Mouse (Mus musculus): ENCODE data around the gene Grtp1. TPM values are rescaled to one million over a fixed set of nuclear protein-coding genes. Genes with fewer than 3 reads are reported as not detected.

Gene Grtp1
- 14.5 and 16.5 TPM in 2 replicates for polyA plus RNA-seq (2016; fragmentation: Nextera tagmentation; extraction: Ambion mirVana)

DNA sequence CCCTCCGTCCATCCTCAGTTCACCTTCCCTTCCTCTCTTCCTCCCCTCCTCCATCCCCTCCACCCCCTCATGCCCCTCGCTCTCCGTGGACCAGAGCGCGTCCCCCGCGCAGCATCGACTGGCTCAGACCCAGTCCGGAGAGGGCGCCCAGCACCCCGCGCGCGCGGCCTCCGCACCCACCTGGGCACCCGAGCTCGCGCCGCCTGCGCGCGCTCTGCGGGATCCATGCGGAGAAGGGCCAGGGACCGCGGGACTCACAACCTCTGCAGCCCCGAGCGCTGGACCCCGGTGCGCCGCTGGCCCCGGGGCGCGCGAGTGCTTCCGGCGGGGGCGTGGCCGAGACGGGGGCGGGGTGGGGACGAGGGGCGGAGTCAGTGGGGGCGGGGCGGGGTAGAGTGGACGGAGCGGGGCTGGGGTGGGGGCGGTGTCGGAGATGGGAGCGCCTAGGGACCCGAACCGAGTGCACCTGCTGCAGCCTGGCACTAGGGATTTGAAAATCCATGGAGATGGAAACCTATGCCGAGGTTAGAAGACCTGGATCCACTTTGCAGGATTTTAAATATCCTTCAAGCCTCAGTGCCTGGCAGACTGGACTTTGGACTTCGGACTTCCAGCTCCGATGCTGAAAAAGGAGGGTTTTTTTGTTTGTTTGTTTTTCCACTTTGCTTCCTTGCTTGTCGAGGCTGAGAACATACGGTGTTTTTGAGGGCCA is at the start of gene Grtp1:
TSS of gene Grtp1 (minus strand) at position 320 of the 712 bp plus-strand sequence.
- Histone ChIP-seq H3K9me3 (no peaks in the 10 kb centered on the region), H3K4me1 (replicated peaks) (peaks cover 26% of the 10 kb centered on the region), H3K27ac (peak within 1 kb of the TSS; percentile 84), H3K4me3 (peak within 1 kb of the TSS; percentile 93), H3K27me3 (ENCODE audit: insufficient read depth, poor library complexity, severe bottlenecking) (peaks cover 58% of the 10 kb centered on the region), H3K36me3 (no peaks in the 10 kb centered on the region)
- peak; percentile 66 for DNase-seq (ENCODE audit: low spot score)
- WGBS: under 1% methylated on average over 57 of the region's 58 CpGs

DNA sequence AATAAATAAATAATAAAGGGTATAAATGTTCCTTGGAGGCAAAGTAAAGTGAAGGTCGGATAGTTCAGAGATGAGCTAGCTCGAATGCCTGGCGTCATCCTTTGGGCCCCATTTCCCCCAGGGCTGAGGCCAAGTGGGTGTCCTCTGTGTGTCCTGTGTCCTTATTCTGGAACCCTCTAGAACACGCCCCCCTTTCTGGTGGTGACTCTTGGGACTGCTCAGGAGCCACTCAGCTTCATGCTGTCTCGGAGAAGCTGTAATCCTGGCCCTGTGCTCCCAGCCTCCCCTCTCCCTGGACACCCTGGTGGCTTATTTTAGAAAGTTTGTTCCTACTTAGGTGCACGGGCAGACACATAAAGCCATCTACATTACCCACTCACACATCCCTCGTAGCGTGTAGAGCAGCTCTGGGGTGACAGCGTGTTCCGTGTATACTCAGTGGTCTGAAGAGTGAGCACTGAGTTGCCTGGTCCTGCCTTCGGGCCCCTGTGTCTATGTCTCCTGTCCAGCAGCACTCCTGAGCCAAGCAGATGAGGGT is 44.0 kb upstream of the Grtp1 start:
- no peaks in the 10 kb centered on the region for H3K9me3 ChIP-seq
- DNase-seq (ENCODE audit: low spot score): no peak
- no peaks in the 10 kb centered on the region for H3K4me1 ChIP-seq (replicated peaks)
- H3K27me3 ChIP-seq (ENCODE audit: insufficient read depth, poor library complexity, severe bottlenecking): no peaks in the 10 kb centered on the region
- H3K27ac ChIP-seq: no peak overlapping the region
- WGBS: 92% methylated on average over 11 of the region's 11 CpGs
- no peak overlapping the region for H3K4me3 ChIP-seq
- H3K36me3 ChIP-seq: no peaks in the 10 kb centered on the region

DNA sequence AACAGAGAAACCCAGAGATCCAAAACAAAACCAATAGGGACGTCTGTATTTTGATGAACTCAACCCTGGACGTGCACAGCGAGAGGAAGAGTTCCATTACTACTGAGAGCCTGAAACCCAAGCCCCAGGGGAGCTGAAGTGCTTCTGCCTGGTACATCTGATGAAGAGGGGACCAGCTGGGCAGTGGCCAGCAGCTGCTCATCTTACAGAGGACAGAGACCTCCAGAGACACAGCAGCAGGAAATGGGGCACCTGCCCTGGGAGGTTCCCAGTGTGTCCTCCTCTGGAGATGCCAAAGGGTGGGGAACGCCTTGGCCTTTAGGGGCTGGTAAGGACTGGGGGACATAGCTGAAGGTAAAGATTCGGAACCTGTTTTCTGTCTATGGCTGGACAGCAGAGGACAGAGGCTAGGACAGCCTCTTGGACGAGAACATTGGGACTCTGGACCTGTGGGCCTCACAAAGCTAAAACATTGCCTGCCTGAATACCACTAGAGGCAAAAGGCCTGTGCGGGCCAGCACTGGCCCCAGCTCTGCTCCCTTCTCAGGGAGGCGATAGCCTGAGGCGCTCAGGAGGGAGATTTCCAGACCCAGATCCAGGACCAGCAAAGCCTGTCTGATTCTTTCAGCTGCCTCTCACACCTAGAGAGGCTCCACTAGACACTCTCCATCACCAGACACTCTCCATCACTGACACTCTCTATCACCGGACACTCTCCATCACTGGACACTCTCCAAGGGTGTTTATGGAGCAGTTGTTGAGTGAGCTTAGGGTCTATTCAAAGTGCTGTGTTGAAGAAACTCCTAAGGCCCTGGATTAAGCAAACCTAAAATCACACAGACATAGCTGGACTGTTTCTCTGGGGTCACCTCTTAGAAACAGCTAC is 42.8 kb upstream of the Grtp1 start:
- no peak for DNase-seq (ENCODE audit: low spot score)
- Histone ChIP-seq H3K36me3 (no peaks in the 10 kb centered on the region), H3K4me3 (no peak overlapping the region), H3K9me3 (no peaks in the 10 kb centered on the region), H3K27me3 (ENCODE audit: insufficient read depth, poor library complexity, severe bottlenecking) (no peaks in the 10 kb centered on the region), H3K27ac (no peak overlapping the region), H3K4me1 (replicated peaks) (no peaks in the 10 kb centered on the region)
- 76% methylated on average over 10 of the region's 10 CpGs for WGBS

DNA sequence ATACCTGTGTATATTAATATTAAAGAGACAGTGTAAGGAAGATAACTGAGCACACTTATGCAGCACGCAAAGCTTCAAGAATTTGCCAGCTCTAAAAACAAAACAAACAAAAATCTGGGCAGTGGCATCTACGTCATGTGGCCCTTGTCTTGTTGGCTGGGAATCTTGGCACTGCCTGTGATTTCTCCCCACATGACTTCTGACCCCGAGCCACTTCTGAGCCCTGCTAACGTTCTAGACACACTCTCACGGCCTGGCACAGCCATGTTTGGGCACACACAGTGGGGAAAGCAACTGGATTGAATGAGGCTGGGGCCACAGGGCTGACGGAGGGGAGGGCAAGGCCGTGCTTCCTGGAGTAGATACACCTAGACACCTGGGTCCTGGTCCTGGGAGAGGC is 40.3 kb upstream of the Grtp1 start:
- Histone ChIP-seq H3K27me3 (ENCODE audit: insufficient read depth, poor library complexity, severe bottlenecking) (no peaks in the 10 kb centered on the region), H3K9me3 (no peaks in the 10 kb centered on the region), H3K4me1 (replicated peaks) (no peaks in the 10 kb centered on the region), H3K4me3 (no peak overlapping the region), H3K27ac (no peak overlapping the region), H3K36me3 (no peaks in the 10 kb centered on the region)
- WGBS: 84% methylated on average over 7 of the region's 7 CpGs
- no peak for DNase-seq (ENCODE audit: low spot score)

DNA sequence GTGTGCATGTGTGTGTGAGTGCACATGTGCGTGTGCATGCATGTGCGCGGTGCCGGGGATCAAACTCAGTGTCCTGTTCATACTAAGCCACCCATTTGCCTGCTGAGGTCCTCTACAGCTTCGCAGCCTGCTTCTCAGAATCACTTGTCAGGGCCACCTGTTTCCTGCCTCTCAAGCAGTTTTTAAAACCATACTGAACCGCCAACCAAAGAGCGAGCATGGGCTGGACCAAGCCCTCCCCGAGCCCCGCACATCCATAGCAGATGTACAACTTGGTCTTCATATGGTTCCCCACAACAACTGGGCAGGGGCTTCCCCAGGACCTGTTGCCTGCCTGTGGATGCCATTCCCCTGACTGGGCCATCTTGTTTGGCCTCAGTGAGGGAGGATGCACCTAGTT is 39.6 kb upstream of the Grtp1 start:
- WGBS: 96% methylated on average over 9 of the region's 9 CpGs
- Histone ChIP-seq H3K9me3 (no peaks in the 10 kb centered on the region), H3K4me3 (no peak overlapping the region), H3K36me3 (no peaks in the 10 kb centered on the region), H3K27ac (no peak overlapping the region), H3K4me1 (replicated peaks) (no peaks in the 10 kb centered on the region), H3K27me3 (ENCODE audit: insufficient read depth, poor library complexity, severe bottlenecking) (no peaks in the 10 kb centered on the region)
- DNase-seq (ENCODE audit: low spot score): no peak

DNA sequence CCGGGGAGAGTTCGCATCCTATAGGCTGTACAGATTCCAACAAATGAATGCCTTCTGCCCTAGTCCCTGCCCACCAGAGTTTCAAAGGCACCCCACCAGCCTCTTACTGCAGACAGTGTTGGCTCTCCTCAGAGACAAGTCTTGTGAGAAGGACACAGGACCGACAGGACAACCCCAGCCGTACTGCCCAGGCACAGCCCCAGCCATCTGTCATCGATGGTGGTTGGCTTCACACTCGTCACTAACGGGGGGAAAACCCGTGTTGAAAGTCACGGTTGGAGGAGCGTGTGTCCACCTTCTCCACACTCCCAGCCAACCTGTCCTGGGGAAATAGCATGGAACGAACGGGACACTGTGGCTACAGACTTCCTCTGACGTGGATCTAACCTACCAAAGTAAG is 34.4 kb upstream of the Grtp1 start:
- Histone ChIP-seq H3K9me3 (no peaks in the 10 kb centered on the region), H3K27me3 (ENCODE audit: insufficient read depth, poor library complexity, severe bottlenecking) (no peaks in the 10 kb centered on the region)
- 87% methylated on average over 13 of the region's 13 CpGs for WGBS

DNA sequence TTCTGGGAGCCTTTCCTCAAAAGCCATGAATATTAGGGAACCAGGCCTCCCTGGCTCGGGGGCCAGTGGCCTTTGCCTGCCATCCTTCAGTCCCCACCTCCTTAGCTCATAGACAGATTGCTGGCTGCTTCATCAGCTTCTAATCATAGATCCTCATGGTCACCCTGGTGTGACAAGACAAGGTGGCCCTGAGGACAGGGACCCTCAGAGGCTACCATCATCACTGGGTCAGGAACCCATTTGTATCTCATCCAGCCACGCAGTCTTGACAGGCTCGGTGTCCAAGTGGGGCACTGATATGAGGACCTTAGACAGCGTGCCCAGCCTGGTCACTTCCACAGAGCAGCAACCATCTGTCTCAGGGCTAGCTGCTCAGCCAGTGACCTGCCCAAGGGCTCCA is 30.1 kb upstream of the Grtp1 start:
- Histone ChIP-seq H3K4me1 (replicated peaks) (peaks cover 16% of the 10 kb centered on the region), H3K27me3 (ENCODE audit: insufficient read depth, poor library complexity, severe bottlenecking) (no peaks in the 10 kb centered on the region), H3K4me3 (no peak overlapping the region), H3K9me3 (no peaks in the 10 kb centered on the region), H3K36me3 (no peaks in the 10 kb centered on the region), H3K27ac (no peak overlapping the region)
- no peak for DNase-seq (ENCODE audit: low spot score)
- WGBS: 89% methylated on average over 4 of the region's 4 CpGs

More for the DNA sequence above, 34.4 kb upstream of the Grtp1 start:
- Histone ChIP-seq H3K4me3 (no peak overlapping the region), H3K27ac (no peak overlapping the region), H3K36me3 (no peaks in the 10 kb centered on the region), H3K4me1 (replicated peaks) (no peaks in the 10 kb centered on the region)
- no peak for DNase-seq (ENCODE audit: low spot score)

DNA sequence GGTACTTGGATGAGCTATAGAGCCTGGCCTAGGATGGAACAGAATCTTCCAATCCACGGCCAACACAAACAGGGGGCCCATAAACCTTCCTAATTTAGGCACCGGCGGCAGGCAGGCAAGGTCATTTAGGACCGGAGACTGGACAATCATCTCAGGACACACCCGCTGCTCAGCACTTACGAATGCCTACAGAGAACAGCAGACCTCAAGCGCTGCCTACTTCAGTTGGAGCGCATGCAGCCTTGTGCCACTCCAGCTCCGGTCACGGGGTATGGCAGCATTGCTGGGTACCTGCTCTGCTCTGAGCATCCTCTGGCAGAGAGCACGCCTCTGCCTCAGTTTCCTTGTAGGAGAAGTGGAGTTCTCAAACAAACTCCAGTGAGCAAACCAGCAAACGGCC is 29.4 kb upstream of the Grtp1 start:
- no peaks in the 10 kb centered on the region for H3K27me3 ChIP-seq (ENCODE audit: insufficient read depth, poor library complexity, severe bottlenecking)
- H3K4me3 ChIP-seq: no peak overlapping the region
- 91% methylated on average over 12 of the region's 12 CpGs for WGBS
- H3K36me3 ChIP-seq: no peaks in the 10 kb centered on the region
- H3K4me1 ChIP-seq (replicated peaks): peaks cover 16% of the 10 kb centered on the region
- DNase-seq (ENCODE audit: low spot score): no peak
- H3K27ac ChIP-seq: no peak overlapping the region
- H3K9me3 ChIP-seq: no peaks in the 10 kb centered on the region

DNA sequence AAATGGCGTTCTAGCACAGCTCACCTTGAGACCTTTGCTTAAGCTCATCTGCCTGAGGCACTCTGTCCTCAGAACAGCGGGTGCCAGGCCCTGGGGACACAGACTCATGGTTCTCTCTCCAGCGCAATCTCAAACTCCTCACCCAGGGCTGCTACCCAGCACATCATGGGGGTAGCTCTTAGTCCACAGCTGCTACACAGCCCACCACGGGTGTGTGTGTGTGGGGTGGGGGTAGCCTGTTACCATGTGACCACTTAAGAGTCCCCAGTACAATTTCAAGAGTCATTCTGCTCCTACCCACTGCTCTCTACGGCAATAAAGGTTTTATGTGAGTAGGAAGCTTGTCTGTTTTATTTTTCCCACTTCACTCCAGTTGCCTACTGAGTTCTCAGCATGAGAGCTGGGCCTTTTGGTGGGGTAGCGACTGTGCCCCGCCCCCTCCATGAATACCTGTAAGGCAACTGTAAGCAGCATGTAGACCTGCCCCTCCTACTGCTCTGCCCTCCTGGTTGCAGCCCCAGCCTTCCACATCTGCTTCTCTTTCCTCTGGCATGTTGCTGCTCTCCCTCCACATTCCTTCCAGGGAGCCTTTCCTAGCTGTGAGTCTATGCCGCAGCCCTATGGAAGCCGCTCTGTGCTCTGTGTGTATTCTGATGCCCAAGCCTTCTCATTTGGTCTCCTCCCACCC is 28.6 kb upstream of the Grtp1 start:
- H3K4me1 ChIP-seq (replicated peaks): peaks cover 16% of the 10 kb centered on the region
- no peaks in the 10 kb centered on the region for H3K9me3 ChIP-seq
- no peak for DNase-seq (ENCODE audit: low spot score)
- H3K27me3 ChIP-seq (ENCODE audit: insufficient read depth, poor library complexity, severe bottlenecking): no peaks in the 10 kb centered on the region
- 52% methylated on average over 9 of the region's 9 CpGs for WGBS
- no peaks in the 10 kb centered on the region for H3K36me3 ChIP-seq
- H3K4me3 ChIP-seq: no peak overlapping the region
- H3K27ac ChIP-seq: no peak overlapping the region

DNA sequence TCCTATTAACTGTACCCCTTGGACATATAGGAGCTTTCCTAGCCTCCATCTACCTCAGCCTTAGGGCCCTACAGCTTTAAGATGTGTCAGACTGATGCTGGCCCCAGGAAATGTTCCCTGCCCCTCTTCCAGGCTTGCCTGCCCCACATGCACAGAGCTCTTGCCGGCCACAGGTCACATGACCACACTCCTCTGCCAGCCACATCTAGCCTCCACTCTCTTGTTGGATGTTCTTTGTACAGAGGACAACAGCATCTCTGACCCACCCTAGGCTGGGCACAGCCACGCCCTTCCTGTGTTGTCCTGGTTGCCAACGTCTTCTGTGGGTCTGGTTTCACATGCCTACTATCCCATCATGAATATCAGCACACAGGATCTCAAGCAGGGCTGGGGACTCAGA is 26.8 kb upstream of the Grtp1 start:
- Histone ChIP-seq H3K9me3 (no peaks in the 10 kb centered on the region), H3K27ac (no peak overlapping the region), H3K4me3 (no peak overlapping the region), H3K4me1 (replicated peaks) (peaks cover 16% of the 10 kb centered on the region), H3K27me3 (ENCODE audit: insufficient read depth, poor library complexity, severe bottlenecking) (no peaks in the 10 kb centered on the region), H3K36me3 (no peaks in the 10 kb centered on the region)
- no peak for DNase-seq (ENCODE audit: low spot score)
- WGBS: 80% methylated on average over 3 of the region's 3 CpGs

DNA sequence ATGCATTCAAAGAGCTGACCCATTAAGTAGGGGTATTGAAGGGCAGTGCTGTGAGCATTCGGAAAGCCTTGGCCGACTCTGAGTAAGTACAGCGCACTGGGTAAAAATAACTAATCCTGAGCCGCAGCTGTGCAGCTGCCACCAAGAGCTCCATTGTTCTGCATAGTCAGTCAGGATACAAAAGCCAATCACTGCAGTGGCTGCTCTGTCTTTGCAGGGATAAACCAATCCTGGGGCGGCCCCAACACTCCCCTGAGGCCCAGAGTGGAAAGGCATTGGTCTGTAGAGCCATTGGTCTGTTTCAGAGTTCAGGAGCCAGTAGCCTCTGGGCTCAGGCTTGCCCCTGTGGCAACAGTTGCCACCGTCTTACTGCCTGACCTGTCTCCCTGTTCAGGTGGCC is 25.9 kb upstream of the Grtp1 start:
- WGBS: 45% methylated on average over 6 of the region's 6 CpGs
- Histone ChIP-seq H3K4me1 (replicated peaks) (peaks cover 16% of the 10 kb centered on the region), H3K4me3 (no peak overlapping the region), H3K9me3 (no peaks in the 10 kb centered on the region), H3K36me3 (no peaks in the 10 kb centered on the region), H3K27ac (peak overlapping the region; percentile 66), H3K27me3 (ENCODE audit: insufficient read depth, poor library complexity, severe bottlenecking) (no peaks in the 10 kb centered on the region)
- peak; percentile 47 for DNase-seq (ENCODE audit: low spot score)

DNA sequence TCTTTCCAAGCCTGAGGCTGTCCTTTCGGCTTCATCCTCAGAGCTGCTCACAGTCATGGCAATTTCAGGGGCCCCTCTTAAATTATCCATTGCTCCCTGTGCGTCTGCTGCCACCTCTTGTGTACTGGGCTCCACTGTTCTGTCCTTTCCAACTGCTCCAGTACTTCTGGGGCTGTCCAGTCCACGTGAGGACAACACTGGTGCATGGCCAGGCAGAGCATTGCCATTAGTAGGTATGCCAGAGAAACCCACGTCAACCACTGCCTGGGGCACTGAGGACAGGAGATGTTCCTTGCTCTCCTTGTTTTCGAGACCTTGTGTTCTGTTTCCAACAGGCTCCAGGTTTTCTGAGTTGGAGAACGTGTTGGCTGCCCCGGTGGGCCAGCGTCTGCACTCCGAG is 24.0 kb upstream of the Grtp1 start:
- Histone ChIP-seq H3K4me1 (replicated peaks) (peaks cover 16% of the 10 kb centered on the region), H3K9me3 (no peaks in the 10 kb centered on the region), H3K27ac (peak overlapping the region; percentile 12; the same call in 1 of the 2 replicates), H3K36me3 (no peaks in the 10 kb centered on the region), H3K4me3 (no peak overlapping the region), H3K27me3 (ENCODE audit: insufficient read depth, poor library complexity, severe bottlenecking) (no peaks in the 10 kb centered on the region)
- DNase-seq (ENCODE audit: low spot score): no peak
- WGBS: 87% methylated on average over 9 of the region's 9 CpGs

All from hindbrain, embryonic 10.5 days (tissue).